Mouse (Mus musculus): ENCODE data around the gene Lck.

DNA sequence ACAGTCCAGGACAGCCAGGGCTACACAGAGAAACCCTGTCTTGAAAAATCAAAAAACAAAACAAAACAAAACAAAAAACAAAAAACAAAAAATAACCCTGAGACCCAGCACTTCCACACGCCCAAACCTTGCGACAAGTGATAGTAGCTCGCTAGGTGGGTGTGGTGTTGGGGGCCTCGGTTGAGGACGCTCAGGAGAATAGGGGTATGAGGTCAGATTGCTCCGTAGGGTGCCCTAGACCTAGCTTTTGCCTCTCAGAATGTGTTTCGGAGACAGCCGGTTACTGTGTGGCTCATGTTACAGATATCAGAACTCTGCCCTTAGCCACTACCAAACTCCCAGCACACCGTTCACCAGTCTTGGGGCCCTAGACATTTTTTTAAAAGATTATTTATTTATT lies 12.3 kb upstream of the Lck start:
- TF ChIP-seq GATA1 (IDR thresholded peaks at IDR 0.05; ENCODE audit: borderline replicate concordance, low read length), result no peak
- no peak for TF ChIP-seq FLI1 (IDR thresholded peaks at IDR 0.05; ENCODE audit: low read length)
